18 mouse cellular contexts compared by ENCODE assay signal in the genomic region with DNA sequence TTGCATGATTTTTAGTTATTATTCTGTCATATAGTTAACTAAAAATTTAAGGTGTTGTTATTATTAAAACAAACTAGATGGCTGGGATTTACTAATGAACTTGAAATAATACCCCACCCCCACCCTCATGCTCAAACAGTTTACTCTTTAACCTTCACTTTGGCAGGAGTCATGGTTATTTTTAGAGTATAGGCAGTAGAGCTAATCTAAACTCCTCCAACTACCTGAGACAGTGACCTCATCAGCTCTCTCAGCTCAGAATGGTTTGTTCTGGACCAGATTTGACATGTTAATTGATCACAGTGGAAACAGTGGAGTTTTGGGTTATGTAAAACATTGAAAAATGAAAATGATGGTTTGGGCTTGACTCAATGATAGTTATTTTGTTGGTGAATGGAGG. TPM values are rescaled to one million over a fixed set of nuclear protein-coding genes. Genes with fewer than 3 reads are reported as not detected.
DNase-seq lines count a peak whose midpoint lies in the region; ATAC-seq lines count a peak whose summit lies in the region.
"Had no signal": no experiment of that assay in that cellular context is flagged by ENCODE, and none has a peak within 500 bp of the region (broad histone marks: within the 10 kb centered on the region; RNA-seq: fewer than 3 reads in every experiment).

No protein-coding gene starts in this region.

- H3K9ac ChIP-seq in heart, embryonic 13.5 days = peak overlapping the region; percentile 17; the same call in 1 of the 2 replicates
- H3K9ac ChIP-seq in intestine, embryonic 15.5 days = no peak overlapping the region
- H3K9ac ChIP-seq in intestine, embryonic 16.5 days (ENCODE audit: low read depth, low read length) = no peak overlapping the region
- H3K9ac ChIP-seq: forebrain, embryonic 15.5 days; hindbrain, embryonic 14.5 days; liver, embryonic 15.5 days had no signal

- H3K36me3 ChIP-seq in heart, embryonic 13.5 days = peaks cover 36% of the 10 kb centered on the region
- H3K36me3 ChIP-seq in intestine, embryonic 15.5 days = peaks cover 3% of the 10 kb centered on the region; the same call in 1 of the 2 replicates
- H3K36me3 ChIP-seq in intestine, embryonic 16.5 days (ENCODE audit: control insufficient read depth, insufficient read depth, low read length) = no peaks in the 10 kb centered on the region

- intact Hi-C loops in left cerebral cortex, postnatal 10 days (cut with DNase I) = loop anchor here (5.0 kb wide), 1 partner anchor 152 kb away; no protein-coding TSS in a partner anchor

- peak overlapping the region; percentile 53 for H3K4me2 ChIP-seq in heart, embryonic 13.5 days
- H3K4me2 ChIP-seq in intestine, embryonic 15.5 days (replicated peaks) = no peak overlapping the region
- no peak overlapping the region for H3K4me2 ChIP-seq in intestine, embryonic 16.5 days (ENCODE audit: low read depth, low read length)
- H3K4me2 ChIP-seq: forebrain, embryonic 15.5 days; hindbrain, embryonic 14.5 days; liver, embryonic 15.5 days had no signal

- H3K9me3 ChIP-seq in heart, embryonic 13.5 days = no peaks in the 10 kb centered on the region
- H3K9me3 ChIP-seq in intestine, embryonic 15.5 days = no peaks in the 10 kb centered on the region
- no peaks in the 10 kb centered on the region for H3K9me3 ChIP-seq in intestine, embryonic 16.5 days (ENCODE audit: control insufficient read depth, low read length)
- H3K9me3 ChIP-seq: forebrain, embryonic 15.5 days; liver, embryonic 15.5 days had no signal

- no peak for ATAC-seq in heart, embryonic 13.5 days (ENCODE audit: extremely low read depth, insufficient number of reproducible peaks, low FRiP score, low TSS enrichment)
- peak; percentile 60 for ATAC-seq in intestine, embryonic 15.5 days
- ATAC-seq in intestine, embryonic 16.5 days = peak; percentile 50; the same call in 1 of the 2 replicates
- ATAC-seq: forebrain, embryonic 15.5 days had no signal

- peak overlapping the region; percentile 87 for H3K27ac ChIP-seq in heart, embryonic 13.5 days (replicated peaks)
- no peak overlapping the region for H3K27ac ChIP-seq in intestine, embryonic 15.5 days
- 0 out of 2 replicates have a peak overlapping the region, but pooled peaks have one; percentile 21 for H3K27ac ChIP-seq in intestine, embryonic 16.5 days (ENCODE audit: low read length)
- H3K27ac ChIP-seq: hindbrain, embryonic 14.5 days; left cerebral cortex, adult 2 months; liver, embryonic 15.5 days had no signal

- peaks cover 40% of the 10 kb centered on the region for H3K4me1 ChIP-seq in heart, embryonic 13.5 days
- no peaks in the 10 kb centered on the region for H3K4me1 ChIP-seq in intestine, embryonic 15.5 days (replicated peaks)
- H3K4me1 ChIP-seq in intestine, embryonic 16.5 days (ENCODE audit: control insufficient read depth, insufficient read depth, low read length) = peaks cover 10% of the 10 kb centered on the region; the same call in 1 of the 2 replicates

- no peak overlapping the region for H3K4me3 ChIP-seq in heart, embryonic 13.5 days
- no peak overlapping the region for H3K4me3 ChIP-seq in intestine, embryonic 15.5 days (replicated peaks)
- no peak overlapping the region for H3K4me3 ChIP-seq in intestine, embryonic 16.5 days (ENCODE audit: low read length)
- H3K4me3 ChIP-seq: forebrain, embryonic 15.5 days; left cerebral cortex, adult 2 months; liver, embryonic 15.5 days had no signal

- no peaks in the 10 kb centered on the region for H3K27me3 ChIP-seq in heart, embryonic 13.5 days (replicated peaks)
- H3K27me3 ChIP-seq in intestine, embryonic 15.5 days (replicated peaks) = no peaks in the 10 kb centered on the region
- no peaks in the 10 kb centered on the region for H3K27me3 ChIP-seq in intestine, embryonic 16.5 days (replicated peaks; ENCODE audit: control insufficient read depth, insufficient read depth, low read length)
- H3K27me3 ChIP-seq: forebrain, embryonic 15.5 days; liver, embryonic 15.5 days had no signal

- no peak for DNase-seq in heart, adult 18-20 months
- peak; percentile 45 for DNase-seq in kidney, adult 9 months
- DNase-seq in kidney, adult 11 months = no peak
- no peak for DNase-seq in left cerebral cortex, postnatal 10 days (ENCODE audit: extremely low spot score in 1 of 2, low spot score in 2 of 2)
- DNase-seq: cerebellum, adult 18-20 months; cerebellum, postnatal 25 days; embryo, embryonic 11 days; kidney, adult 18-20 months; kidney, postnatal 14 days; lung, postnatal 36 days; thymus, postnatal 25 days had no signal

RNA-seq across cellular contexts. Expression of a gene that starts 12.6 kb away (rescaled TPM):
- polyA plus RNA-seq in heart, embryonic 13.5 days (2015; fragmentation: Nextera tagmentation; extraction: Ambion mirVana) = 106 and 108 TPM in 2 replicates
- total RNA-seq in heart, adult 18-20 months (2021) = 100 to 1,000 TPM; 110 to 119 TPM
- polyA plus RNA-seq in intestine, embryonic 15.5 days (2015; fragmentation: Nextera tagmentation; extraction: Ambion mirVana) = 98.2 and 101 TPM in 2 replicates
- 93.2 and 102 TPM in 2 replicates for polyA plus RNA-seq in intestine, embryonic 16.5 days (2015; fragmentation: Nextera tagmentation; extraction: Ambion mirVana)
- total RNA-seq in left cerebral cortex, postnatal 10 days (2021) = 10 to 100 TPM; 87.0 to 88.0 TPM

RNA-seq across cellular contexts. Expression of a gene that starts 34.0 kb away (rescaled TPM):
- polyA plus RNA-seq in heart, embryonic 13.5 days (2015; fragmentation: Nextera tagmentation; extraction: Ambion mirVana) = 124 and 131 TPM in 2 replicates
- 100 to 1,000 TPM; 116 to 143 TPM for total RNA-seq in heart, adult 18-20 months (2021)
- polyA plus RNA-seq in intestine, embryonic 15.5 days (2015; fragmentation: Nextera tagmentation; extraction: Ambion mirVana) = 143 and 144 TPM in 2 replicates
- 161 TPM in 2 replicates for polyA plus RNA-seq in intestine, embryonic 16.5 days (2015; fragmentation: Nextera tagmentation; extraction: Ambion mirVana)
- total RNA-seq in left cerebral cortex, postnatal 10 days (2021) = 100 to 1,000 TPM in 1 of 2 experiments, 10 to 100 TPM in 1; 99.1 to 104 TPM

RNA-seq across cellular contexts. Expression of a gene that starts 46.1 kb away (rescaled TPM):
- 169 and 180 TPM in 2 replicates for polyA plus RNA-seq in heart, embryonic 13.5 days (2015; fragmentation: Nextera tagmentation; extraction: Ambion mirVana)
- total RNA-seq in heart, adult 18-20 months (2021) = 10 to 100 TPM; 57.4 to 69.9 TPM
- polyA plus RNA-seq in intestine, embryonic 15.5 days (2015; fragmentation: Nextera tagmentation; extraction: Ambion mirVana) = 86.4 and 89.0 TPM in 2 replicates
- 80.2 and 81.3 TPM in 2 replicates for polyA plus RNA-seq in intestine, embryonic 16.5 days (2015; fragmentation: Nextera tagmentation; extraction: Ambion mirVana)
- total RNA-seq in left cerebral cortex, postnatal 10 days (2021) = 100 to 1,000 TPM; 368 TPM

RNA-seq across cellular contexts. Expression of a gene that starts 59.2 kb away (rescaled TPM):
- 162 and 211 TPM in 2 replicates for polyA plus RNA-seq in heart, embryonic 13.5 days (2015; fragmentation: Nextera tagmentation; extraction: Ambion mirVana)
- total RNA-seq in heart, adult 18-20 months (2021) = 1 to 10 TPM; 2.2 to 2.7 TPM
- 18.4 and 20.2 TPM in 2 replicates for polyA plus RNA-seq in intestine, embryonic 15.5 days (2015; fragmentation: Nextera tagmentation; extraction: Ambion mirVana)
- 24.1 and 24.6 TPM in 2 replicates for polyA plus RNA-seq in intestine, embryonic 16.5 days (2015; fragmentation: Nextera tagmentation; extraction: Ambion mirVana)
- 1 to 10 TPM in 1 of 2 experiments, under 1 TPM in 1; 0.49 to 1.3 TPM for total RNA-seq in left cerebral cortex, postnatal 10 days (2021)
